Mouse (Mus musculus): Measurements from ENCODE around the gene Ccdc174. TPM values are rescaled to one million over a fixed set of nuclear protein-coding genes. Genes with fewer than 3 reads are reported as not detected.
"Not testable (repeated sequence)": the region's sequence is repeated elsewhere in the genome, so short reads cannot be mapped to it uniquely, and the experiment has no call there.

Gene Ccdc174
- total RNA-seq (2021) = 34.7 and 37.6 TPM in 2 replicates
- long read RNA-seq, transcript Ccdc174-201 (11 exons, 1,752 nt) = major isoform, 17 of 26 reads
- long read RNA-seq, partial matches to known transcripts = 4 of 26 reads
- long read RNA-seq, other reads (novel, unspliced or antisense) = 4 of 26 reads

DNA sequence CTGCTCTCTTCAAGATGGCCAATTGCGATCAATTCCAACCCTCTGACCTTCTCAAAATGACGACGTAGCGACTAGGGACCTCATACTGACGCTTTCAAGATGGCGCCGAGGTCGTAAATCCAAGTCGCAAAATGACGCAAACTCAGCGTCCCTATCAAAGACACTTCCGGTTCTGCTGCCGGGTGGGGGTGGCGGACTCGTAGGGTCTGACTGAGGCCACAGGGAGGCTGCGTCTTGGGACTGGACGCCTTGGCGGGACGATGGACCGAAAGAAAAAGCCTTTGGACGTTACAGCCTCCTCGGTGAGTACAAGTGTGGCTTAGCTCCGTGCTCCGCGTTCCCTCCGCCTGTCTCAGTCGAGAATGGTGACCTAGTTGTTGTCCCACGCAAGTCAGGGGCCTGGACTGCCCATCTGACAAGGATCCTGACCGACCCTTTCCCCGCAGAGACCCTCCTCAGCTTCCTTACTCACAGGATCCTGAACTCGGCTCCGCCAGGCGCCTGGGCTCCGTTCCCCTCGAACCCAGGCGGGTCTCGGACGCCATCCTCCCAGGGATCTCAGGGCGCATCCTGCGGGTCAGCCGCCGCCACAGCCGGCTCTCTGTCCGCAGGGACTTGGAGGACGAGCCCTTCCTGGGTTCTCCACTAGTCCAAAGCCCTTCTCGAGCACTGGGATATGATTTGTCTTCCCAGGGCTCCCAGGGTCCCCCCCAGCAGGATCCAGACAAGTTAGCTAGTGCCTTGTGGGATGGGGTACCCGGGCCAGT, at the start of gene Ccdc174:
Gene Ccdc174 (plus strand): TSS at position 169 of the 767 bp plus-strand sequence.
- peak; percentile 84 for DNase-seq

DNA sequence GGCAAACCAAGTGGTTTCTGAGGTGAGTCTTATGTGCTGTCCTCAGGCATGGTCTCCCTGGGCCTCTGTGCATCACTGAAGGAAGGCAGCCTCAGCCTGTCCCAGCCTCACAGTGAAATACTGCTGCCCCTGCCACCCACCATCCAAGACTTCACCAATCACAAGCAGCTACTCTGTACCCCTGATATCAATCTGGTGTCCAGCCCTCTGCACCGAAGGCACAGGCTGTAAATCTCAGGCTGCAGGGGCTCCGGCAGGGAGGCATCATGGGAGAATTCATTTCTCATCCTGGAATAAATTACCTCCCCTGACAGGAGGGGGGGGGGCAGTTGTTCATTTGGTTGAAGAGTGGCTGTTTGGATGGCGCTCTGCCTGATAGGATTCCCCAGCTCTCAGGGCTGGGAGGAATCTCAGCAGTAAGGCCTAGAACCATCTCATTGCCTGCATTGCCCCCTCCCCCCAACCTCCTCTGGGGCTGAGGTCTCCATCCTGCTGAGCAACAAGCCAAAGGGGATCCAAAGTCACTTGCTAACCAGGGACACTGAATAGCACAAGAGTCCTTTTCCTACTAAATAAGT, 44.9 kb upstream of the Ccdc174 start:
- no peak for DNase-seq

DNA sequence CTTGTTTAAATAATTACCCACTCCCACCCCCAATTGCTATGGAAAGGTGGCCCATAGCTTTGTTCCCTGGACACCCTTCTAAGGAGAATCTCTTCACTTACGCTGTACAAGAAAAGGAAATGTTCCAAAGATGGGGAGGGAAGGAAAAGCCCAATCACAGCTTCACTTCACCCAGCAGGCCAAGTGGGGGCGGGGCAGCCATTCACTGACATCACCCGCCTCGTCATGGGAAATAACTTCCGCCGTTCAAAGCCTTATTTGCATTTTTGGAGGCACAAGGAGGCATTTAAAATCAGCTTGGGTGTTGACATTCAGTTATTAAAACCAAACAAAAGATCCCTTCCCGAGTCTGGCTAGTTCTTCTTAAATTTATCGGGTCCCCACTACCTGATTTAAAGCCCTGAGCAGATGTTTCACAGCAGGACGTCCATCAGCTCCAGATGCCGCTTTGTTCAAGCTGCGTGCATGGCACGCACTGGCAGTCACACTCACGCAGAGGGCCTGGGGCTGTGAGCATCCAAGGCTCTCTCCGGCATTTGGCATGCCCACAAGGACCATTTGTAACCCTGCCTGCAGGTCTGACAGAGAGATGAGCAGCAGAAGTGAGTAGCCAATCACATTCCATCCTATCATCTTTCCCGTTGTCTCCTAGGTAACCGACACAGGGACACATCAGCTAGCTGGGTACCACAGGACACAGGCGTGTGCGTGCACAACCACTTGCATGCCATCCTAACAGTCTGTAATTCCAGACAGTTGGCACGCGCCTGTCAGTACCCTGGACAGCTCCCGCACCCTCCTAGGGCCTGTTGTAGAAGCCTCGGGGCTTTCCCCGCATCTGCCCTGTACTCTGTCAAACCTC, 38.6 kb upstream of the Ccdc174 start:
- DNase-seq = peak; percentile 83

DNA sequence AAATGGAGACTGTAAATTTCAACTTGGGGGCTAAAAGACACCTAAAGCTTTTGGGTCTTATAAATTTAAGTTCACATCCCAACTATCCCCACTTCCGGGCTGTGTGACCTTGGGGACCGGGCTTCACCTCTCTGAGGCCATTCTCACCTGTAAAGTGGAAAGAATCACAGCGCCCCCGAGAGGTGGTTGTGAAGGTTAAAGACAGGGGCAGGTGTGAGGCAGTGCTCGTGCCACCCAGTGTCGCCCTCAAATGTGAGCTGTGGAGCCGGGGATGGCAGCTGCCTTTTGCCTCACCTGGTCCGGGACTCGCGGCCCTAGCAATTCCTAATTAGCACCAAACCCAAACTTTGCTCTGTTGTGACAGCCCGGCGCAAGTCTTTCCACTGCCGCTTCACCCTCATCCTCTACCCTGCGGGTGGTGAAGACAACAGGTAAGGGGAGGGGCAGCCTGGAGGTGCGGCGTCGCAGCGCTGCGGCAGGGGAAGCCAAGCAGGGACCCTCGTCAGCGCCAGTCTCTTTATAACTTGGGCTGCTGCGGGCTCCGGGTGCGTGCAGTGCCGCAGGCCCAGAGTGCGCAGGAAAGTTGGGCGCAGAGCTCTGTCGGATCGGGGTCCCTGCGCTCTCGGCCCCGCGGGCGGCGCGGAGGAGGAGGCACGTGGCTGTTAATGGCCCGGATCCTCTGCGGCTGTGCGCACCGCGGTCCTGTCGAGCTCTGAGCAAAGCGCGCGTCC, 34.8 kb upstream of the Ccdc174 start:
- DNase-seq = peak; percentile 15

DNA sequence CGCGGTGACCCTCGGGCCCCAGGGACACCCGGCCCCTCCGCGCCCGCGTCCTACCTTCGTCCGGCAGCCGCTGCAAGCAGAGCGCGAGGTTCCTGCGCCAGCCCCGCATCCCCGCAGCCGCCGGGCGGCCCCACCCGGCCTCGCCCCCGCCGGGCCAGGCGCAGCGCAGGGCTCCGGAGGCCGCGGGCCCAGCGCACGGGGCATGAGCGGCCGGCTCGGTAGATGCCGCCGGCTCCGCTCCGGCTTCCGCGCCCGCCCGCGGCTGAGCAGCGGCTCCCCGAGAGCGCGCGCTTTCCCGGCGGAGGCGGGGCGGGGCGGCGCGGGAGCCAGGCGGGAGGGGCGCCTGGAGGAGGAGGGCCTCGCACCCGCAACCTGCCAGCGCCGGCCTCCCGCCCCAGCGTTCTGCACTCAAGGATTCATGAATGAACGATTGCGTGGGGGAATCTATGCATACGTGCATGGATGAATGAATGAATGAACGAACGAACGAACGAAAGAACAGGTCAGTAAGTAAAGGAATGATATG, 34.2 kb upstream of the Ccdc174 start:
- DNase-seq = peak; percentile 21

DNA sequence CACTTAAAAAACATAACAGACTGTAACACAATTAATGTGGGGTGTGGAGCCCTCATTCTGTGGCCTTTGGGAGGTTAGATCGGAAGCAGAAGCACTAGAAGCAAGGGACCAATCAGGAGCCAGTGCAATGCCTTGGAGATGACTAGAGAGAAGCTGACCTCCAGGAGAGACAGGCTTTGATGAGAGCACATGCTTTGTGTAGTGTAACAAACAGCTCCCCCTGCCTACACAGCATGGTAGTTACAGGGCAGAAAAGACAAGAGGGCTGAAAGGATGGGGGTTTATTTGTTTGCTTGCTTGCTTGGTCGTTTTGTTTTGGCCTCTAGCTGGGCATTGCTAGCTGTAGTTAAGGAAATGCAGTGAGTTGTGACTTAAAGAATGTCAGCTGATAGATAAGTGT, 25.3 kb upstream of the Ccdc174 start:
- DNase-seq = peak; percentile 24

DNA sequence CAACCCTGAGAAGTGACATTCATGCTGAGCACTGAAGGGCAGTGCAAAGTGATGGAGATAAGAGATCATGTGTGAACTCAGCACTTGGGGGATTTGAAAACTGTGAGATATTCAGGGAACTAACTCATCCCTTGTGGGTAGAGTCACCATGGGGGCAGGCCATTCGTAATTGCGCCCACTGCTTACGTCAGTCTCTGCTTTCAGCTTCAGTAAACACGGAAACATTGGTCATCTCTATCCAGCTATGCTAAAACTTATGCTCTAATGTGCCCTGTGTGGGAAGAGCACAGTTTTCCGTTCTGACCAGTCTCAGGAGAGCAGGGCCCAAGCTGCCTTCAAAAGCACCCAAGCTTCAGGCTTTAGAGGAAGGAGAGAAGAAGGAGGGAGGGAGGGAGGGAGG, 19.5 kb upstream of the Ccdc174 start:
- no peak for DNase-seq

DNA sequence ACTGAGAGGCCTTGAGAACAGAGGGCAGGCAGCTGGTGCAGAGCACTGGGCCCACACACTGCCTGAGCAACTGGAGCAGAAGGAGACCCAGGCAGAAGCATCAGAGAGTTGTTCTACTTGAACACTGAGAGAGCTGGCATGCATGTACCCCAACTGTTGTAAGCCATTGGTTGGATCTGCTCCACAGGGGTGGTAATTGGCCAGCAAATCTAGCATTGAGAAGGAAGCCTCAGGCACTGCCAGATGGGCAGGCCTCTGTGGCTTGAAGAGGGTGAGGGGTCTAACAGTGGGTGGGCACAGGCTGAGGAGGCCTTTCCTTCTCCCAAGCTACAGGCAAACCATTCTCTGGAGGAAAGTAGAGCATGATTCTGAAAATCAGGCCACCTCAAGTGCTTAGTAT, 15.0 kb upstream of the Ccdc174 start:
- no peak for DNase-seq

DNA sequence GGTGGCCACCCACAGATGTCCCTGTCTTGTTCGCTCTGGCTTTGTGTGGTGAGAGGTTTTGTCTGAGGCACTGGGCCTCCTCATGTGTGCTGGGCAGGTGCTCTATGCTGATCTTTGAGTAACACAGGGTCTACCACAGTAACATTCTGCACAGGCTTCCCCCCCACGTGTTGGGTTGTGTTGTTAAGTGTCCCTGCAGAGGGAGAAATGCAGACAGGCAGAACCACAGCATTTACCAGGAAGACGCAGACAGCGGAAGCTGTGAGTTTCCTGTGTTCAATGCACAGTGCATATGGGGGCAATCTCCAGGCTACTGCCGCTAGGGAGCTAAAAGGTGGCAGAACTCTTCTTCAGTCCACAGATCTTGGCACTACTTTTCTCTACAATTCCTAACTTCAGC, 13.3 kb upstream of the Ccdc174 start:
- no peak for DNase-seq

DNA sequence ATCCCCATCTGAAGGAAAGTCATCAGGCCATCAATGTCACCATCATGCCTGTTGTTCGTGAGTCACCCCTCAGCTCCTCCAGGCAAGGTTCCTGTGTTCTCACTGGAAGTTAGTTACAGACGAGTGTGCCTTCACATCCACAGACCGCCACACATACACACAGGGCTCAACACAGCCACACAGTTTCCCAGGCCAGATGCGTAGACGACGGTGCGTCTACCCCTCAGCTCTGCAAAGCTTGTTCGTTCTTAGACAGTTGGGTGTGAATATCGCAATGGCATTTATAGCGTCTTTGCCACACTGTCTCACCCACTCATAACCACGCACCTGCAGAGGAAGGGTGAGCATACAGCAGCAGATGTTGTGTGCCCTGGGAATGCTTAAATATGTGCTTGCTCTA, 12.3 kb upstream of the Ccdc174 start:
- no peak for DNase-seq

DNA sequence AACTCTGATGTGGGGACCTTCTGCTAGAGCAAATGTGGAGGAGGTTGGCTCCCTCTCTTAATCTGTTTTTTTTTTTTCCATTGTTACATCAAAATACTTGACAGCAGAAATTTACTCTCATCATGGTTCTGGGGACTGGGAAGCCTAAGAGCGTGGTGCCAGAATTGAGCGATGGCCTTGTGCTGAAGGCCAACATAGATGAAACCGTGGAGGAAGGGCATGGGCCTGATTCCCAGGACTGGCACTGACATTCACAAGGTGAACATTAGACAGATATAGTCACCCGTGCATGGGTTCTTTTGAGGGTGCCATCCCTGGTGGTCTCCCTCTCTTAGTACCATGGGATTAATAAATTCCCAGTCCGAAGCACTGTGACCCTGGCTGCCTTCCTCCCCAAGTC, 9.8 kb upstream of the Ccdc174 start:
- DNase-seq = peak; percentile 50

DNA sequence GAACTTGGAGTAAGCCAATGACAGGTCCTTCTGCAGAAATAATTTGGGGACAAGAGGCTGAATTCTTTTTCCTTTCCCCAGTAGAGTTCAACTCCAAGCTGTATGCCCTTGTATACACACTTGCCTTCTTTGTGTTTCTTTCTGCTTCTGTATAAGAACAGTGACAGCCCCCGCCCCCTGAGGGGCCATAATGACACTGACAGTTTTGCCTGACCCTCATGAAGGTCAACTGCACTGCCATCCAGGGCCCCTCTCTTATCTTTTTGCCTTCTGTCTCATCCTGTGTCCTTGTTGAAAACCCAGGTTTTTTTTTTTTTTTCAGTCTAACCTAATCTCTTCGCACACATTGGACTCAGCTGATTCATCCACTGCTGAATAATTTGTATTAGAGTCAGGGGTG, 5.1 kb upstream of the Ccdc174 start:
- peak; percentile 35 for DNase-seq

DNA sequence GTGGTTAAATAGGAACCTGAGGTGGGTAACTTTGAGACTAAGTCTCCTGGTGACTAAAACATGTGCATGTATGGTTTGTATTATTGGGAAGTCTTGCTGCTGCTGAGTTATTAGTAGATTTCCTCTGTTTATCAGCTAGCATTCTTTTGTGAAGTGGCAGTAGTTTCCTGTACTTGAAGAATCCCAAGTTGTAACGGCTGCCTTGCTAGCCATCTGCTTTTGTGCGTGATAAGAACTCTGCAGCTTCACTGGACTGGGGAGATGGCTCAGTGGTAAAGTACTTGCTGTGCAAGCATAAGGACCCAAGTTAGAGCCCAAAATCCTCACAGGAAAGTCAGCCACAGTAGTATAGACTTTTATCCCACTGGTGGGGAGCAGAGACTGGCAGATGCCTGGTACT, 6.0 kb downstream of the Ccdc174 start:
- DNase-seq = no peak

DNA sequence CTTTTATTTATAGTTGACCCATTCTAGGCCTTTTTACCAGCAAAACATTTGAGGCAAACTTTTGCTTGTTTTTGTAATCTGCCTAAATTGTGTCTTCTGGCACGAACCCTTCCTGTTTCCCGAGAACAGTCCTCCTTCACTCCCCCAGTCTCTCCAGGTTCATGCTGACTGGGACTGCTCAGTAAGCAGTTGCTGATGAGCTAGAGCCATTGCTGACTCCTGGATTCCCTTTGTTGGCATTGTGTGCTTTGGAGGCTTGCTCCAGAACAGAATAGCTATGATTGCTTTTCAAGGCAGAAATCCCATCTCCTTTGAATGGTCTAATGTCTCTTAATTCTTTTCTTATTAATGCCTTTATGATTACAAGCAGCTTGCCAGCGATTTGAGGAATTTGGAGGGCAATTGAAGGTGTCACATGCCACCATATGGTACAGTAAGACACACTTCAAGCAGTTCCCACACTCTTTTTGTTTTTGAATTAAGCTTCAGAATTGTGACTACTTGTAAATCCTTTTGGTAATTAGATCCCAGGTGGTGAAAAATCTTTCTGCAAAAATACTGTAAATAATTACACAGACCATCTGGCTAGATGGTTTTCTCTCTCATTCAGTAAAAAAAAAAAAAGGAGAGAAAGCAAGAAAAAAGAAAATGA, 11.5 kb downstream of the Ccdc174 start:
- DNase-seq = no peak

DNA sequence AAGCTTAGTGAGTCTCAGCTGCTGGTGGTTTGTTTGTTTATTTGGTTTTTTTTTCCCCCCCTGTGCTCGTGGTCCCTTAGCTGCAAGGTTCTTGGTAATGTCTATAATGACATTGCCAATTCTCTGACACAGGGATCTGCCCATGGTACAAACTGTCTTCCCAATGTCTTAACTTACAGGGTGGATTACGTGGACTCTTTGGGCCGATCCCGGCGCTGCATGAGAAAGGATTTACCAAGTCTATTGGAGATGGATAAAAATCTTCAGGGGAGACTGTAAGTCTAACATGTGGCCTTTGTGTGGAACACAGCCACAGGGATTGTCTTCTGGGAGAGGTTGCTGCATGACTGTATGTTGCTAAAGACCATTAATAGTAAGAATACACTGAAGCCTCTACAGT, 12.8 kb downstream of the Ccdc174 start:
- DNase-seq = no peak

DNA sequence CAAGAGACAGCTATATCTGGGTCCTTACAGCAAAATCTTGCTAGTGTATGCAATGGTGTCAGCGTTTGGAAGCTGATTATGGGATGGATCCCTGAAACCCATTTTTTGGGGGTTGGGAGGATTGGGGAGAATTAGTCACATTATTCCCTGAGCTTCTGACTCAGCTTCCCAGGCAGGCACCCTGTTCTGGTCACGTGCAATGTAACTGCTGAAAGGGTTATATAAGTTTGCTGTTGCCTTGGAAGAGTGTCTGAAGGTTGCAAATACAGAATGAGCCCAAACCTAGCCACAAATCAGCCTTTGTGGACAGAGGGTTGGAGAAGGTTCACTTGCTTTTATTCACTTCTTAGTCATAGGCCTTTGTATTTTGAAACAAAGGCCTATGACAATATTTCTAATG, 13.9 kb downstream of the Ccdc174 start:
- DNase-seq = peak; percentile 28

DNA sequence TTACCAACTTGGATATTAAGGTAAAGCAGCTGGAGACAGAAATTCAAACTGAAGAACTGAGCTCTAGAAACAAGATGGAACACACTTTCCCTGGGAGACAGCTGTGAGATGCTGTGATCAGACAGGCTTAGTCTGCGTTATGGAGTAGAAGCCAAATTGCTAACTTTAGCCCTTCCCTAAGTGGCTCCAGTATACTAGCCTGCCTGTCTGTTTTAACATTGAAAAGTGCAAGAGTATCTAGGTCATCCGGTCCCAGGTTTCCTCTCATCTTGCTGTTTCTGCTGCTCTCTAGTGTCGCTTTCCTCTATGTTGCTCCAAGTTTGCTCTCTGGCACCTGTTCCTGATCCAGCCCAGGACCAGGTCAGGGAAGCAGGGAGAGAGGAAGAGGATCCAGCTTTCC, 18.9 kb downstream of the Ccdc174 start:
- DNase-seq = no peak

DNA sequence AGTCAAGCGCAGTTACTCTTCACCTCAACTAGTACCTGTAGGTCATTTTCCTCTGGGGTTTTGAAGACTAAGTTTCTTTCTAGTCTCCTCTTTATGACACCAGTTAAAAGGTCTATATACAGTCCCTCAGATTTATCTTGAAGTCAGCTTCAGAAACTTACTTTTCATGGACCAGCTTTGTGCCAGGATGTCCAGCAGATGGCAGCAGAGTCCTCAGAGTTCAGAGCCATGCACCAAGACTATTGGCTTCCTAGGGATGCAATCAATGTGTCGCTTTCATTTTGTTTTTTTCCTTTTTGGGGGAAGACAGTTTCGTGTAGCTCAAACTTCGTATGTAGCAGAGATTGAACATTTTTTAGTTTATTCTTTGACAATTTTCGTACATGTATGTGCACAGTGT, 23.7 kb downstream of the Ccdc174 start:
- DNase-seq = peak; percentile 75

DNA sequence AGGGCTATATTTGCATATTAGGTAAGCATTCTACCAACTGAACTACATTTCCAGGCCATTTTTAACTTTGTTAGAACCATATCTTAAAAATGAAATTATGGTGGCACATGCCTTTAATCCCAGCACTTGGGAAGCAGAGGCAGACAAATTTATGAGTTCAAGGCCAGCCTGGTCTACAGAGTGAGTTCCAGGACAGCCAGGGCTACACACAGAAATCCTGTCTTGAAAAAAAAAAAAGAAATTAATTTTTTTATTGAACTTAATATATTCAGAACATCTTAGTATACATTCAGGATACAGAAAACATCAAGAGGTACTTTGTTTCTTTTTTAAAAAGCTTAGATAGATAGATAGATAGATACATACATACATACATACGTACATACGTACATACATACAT, 24.7 kb downstream of the Ccdc174 start, which contains the start of gene 4930590J08Rik:
Gene 4930590J08Rik (plus strand): TSS at position 301 of the 400 bp plus-strand sequence.
- not testable (repeated sequence) for DNase-seq

DNA sequence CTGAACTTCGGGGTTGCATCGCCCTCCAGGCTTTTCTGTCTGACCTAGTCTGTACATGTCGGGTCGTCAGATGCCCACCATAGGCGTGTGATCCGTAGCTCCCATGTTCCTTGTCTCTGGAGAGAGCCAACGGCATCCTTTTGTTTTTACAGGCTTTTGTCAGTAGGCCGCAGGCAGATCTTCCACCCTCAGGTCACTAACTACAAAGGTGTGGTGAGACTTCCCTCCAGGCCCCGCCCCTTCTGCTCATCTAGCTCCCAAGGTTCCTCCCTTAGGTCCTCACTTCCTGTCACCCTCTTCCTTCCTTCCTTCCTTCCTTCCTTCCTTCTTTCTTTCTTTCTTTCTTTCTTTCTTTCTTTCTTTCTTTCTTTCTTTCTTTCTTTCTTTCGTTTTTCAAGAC, 36.2 kb downstream of the Ccdc174 start:
- no peak for DNase-seq

DNA sequence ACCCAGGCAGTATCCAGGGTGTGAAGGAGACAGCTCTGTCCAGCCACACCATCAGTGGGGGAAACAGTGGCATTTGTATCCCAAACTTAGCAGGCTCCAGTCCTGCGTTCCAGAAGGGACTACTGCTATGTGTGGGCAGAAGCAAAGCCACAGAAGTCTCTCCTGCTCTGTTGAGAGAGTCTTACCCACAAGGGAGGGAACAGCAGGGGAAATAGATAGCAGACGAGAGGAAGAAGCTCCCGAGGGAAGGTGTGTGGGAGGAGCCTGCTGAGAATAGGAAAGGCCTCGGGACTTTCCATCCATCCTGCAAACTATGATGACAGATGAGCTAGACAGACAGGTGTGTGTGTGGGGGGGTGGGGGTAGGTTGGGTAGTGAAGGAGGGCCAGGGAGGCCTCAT, 39.4 kb downstream of the Ccdc174 start:
- no peak for DNase-seq

Measured in adrenal gland, postnatal 25 days (tissue).